Mouse (Mus musculus): ENCODE measurements at regions not wholly inside any gene's neighbourhood (a gene's known extent, or its start where the extent isn't known, plus 50 kb on each side); places are given as distances from the start of the nearest gene placed in this dataset.

DNA sequence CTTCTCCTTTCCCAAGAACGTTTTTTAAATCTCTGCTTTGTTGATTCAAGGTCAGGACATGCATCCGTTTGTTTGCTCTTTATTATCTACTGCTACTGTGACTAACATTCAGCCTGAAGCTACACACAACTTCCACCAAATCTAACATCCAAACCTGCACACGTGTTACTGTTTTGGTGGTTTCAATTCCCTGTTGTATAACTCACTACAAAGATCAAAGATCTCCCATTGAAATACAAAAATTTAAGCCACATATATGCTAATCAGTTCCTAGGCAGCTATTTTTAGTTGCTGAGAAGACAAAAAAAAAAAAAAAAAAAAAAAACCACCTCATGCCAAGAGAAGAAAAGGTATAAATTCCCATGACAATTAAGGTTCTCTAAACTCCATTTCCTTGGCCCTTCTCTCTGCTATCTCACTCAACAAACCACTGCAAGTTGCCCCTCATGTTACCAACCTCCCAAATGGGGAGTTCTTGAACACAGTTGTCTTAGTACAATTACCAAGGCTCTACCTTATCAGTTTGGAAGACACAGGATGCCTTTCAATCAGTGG, 312.0 kb upstream of the Meis1 start:
- no peak for TF ChIP-seq POLR2A (IDR thresholded peaks at IDR 0.05; ENCODE audit: borderline replicate concordance, insufficient read depth, low read length)
- no peak for TF ChIP-seq CTCF (IDR thresholded peaks at IDR 0.05; ENCODE audit: borderline replicate concordance, insufficient read depth, low read depth, low read length)

Measured in cerebellum, adult 2 months (tissue).